In genomic region chr12:73779332-73780231, GRCm38 (mm10) we compare ENCODE assay signal across 8 mouse cellular contexts.
DNase-seq lines count a peak whose midpoint lies in the region; ATAC-seq and TF ChIP-seq lines count a peak whose summit lies in the region.

No protein-coding gene starts in this region.

- 0 out of 2 replicates have a peak overlapping the region, but pooled peaks have one; percentile 1 for H3K4me3 ChIP-seq in liver, adult 2 months (ENCODE audit: insufficient read depth, low read depth, low read length)
- no peak overlapping the region for H3K4me3 ChIP-seq in forebrain, embryonic 14.5 days (ENCODE audit: low read depth, low read length)

- WGBS in liver, adult 2 months, result 8% methylated on average over 13 of the region's 13 CpGs
- 84% methylated on average over 13 of the region's 13 CpGs for WGBS in forebrain, embryonic 14.5 days

- no peaks in the 10 kb centered on the region for H3K79me2 ChIP-seq in liver, adult 2 months (ENCODE audit: control insufficient read depth, insufficient read depth, low read length)

- peak; percentile 98 for ATAC-seq in neutrophil, adult 5-6 weeks (ENCODE audit: extremely low read depth, insufficient number of reproducible peaks, low FRiP score, poor library complexity, severe bottlenecking)
- ATAC-seq in forebrain, embryonic 14.5 days, result no peak

- no peak for TF ChIP-seq POLR2A in liver, adult 2 months (IDR thresholded peaks at IDR 0.05; ENCODE audit: extremely low read depth, insufficient read depth, low read length)

- no peaks in the 10 kb centered on the region for H3K36me3 ChIP-seq in liver, adult 2 months (ENCODE audit: control insufficient read depth, insufficient read depth, low read length)
- no peaks in the 10 kb centered on the region for H3K36me3 ChIP-seq in forebrain, embryonic 14.5 days (ENCODE audit: control insufficient read depth, insufficient read depth, low read length)

- DNase-seq in layer of hippocampus, adult 11-12 months (ENCODE audit: low spot score), result peak; percentile 62
- DNase-seq in layer of hippocampus, adult 8-10 months (ENCODE audit: low spot score in 2 of 2), result no peak
- peak; percentile 6 for DNase-seq in ZHBTc4 (ENCODE audit: low read depth, low spot score)
- peak; percentile 79 to 80 for DNase-seq in heart, adult 9 months (ENCODE audit: low spot score in 2 of 2)
- DNase-seq in liver, adult 2 months (ENCODE audit: extremely low read depth, low read depth, low spot score), result peak; percentile 99
- no peak for DNase-seq in forebrain, embryonic 14.5 days (ENCODE audit: low spot score)
- no peak for DNase-seq in layer of hippocampus, postnatal 14 days (ENCODE audit: low spot score in 2 of 2)

- peak overlapping the region; percentile 16 for H3K9ac ChIP-seq in liver, adult 2 months (ENCODE audit: low read depth, low read length)
- H3K9ac ChIP-seq in forebrain, embryonic 14.5 days (ENCODE audit: low read length), result no peak overlapping the region

- H3K27me3 ChIP-seq in liver, adult 2 months (ENCODE audit: control insufficient read depth, insufficient read depth, low read length), result no peaks in the 10 kb centered on the region
- no peaks in the 10 kb centered on the region for H3K27me3 ChIP-seq in forebrain, embryonic 14.5 days (replicated peaks; ENCODE audit: control insufficient read depth, insufficient read depth, low read length)

- H3K27ac ChIP-seq in liver, adult 2 months (replicated peaks; ENCODE audit: insufficient read depth, low read depth, low read length), result peak overlapping the region; percentile 84
- H3K27ac ChIP-seq in forebrain, embryonic 14.5 days (ENCODE audit: low read depth, low read length), result no peak overlapping the region

- H3K9me3 ChIP-seq in forebrain, embryonic 14.5 days (replicated peaks; ENCODE audit: control insufficient read depth, low read length), result no peaks in the 10 kb centered on the region

- peaks cover 5% of the 10 kb centered on the region for H3K4me1 ChIP-seq in liver, adult 2 months (ENCODE audit: control insufficient read depth, insufficient read depth, low read length)
- H3K4me1 ChIP-seq in forebrain, embryonic 14.5 days (ENCODE audit: control insufficient read depth, insufficient read depth, low read length), result no peaks in the 10 kb centered on the region

- H3K4me2 ChIP-seq in forebrain, embryonic 14.5 days (ENCODE audit: low read length), result no peak overlapping the region

- no peak for TF ChIP-seq CTCF in liver, adult 2 months (IDR thresholded peaks at IDR 0.05; ENCODE audit: low read depth, low read length)

Comparison
In these comparisons a context has a peak if more than half of its experiments do, and no peak if none do; other contexts are left out.
1. DNase-seq: peak in layer of hippocampus, adult 11-12 months (single experiment), ZHBTc4 (single experiment), heart, adult 9 months (2 of 2) and liver, adult 2 months (single experiment); none in layer of hippocampus, adult 8-10 months (0 of 2), forebrain, embryonic 14.5 days (single experiment) and layer of hippocampus, postnatal 14 days (0 of 2).